Mouse (Mus musculus): ENCODE results near the gene Gm10762. TPM values are rescaled to one million over a fixed set of nuclear protein-coding genes. Genes with fewer than 3 reads are reported as not detected.

Gm10762 gene
- total RNA-seq, 2 experiments from 2014 or later: 4.5 to 5.6 TPM

GRCm38 (mm10) chr2:128924799-128925198 lies 42.7 kb downstream of the Gm10762 start:
- DNase-seq (ENCODE audit: low spot score in 2 of 2): no peak
- intact Hi-C loops (cut with DNase I): no loop called here

Small RNA genes lying within 50 kb of the gene (microRNA-seq; reads per million reads assigned to microRNA genes)
- gene Gm22859: not detected

Other genes starting within 250 kb of the Gm10762 start
- gene Tmem87b, start 149.6 kb downstream of the Gm10762 start, total RNA-seq (2021): 10 to 100 TPM; 31.9 to 34.9 TPM
- gene Fbln7, start 104.7 kb downstream of the Gm10762 start, total RNA-seq (2021): 1 to 10 TPM; 2.3 to 2.6 TPM
- 1 to 10 TPM; 6.6 to 7.3 TPM for gene Zc3h8, start 23.6 kb downstream of the Gm10762 start, total RNA-seq (2021)
- 10 to 100 TPM; 15.2 to 17.4 TPM for gene Zc3h6, start 323 bp downstream of the Gm10762 start, total RNA-seq (2021)
- under 1 TPM; 0.11 to 0.39 TPM for gene Vinac1, start 80.4 kb upstream of the Gm10762 start, total RNA-seq (2021)
- 10 to 100 TPM; 65.0 to 73.7 TPM for gene Ttl, start 98.2 kb upstream of the Gm10762 start, total RNA-seq (2021)
- 10 to 100 TPM; 19.8 to 25.9 TPM for gene Polr1b, start 133.3 kb upstream of the Gm10762 start, total RNA-seq (2021)
- 10 to 100 TPM in 1 of 2 experiments, 1 to 10 TPM in 1; 9.6 to 10.9 TPM for gene Chchd5, start 162.0 kb upstream of the Gm10762 start, total RNA-seq (2021)
- 100 to 1,000 TPM; 140 to 151 TPM for gene Slc20a1, start 231.0 kb upstream of the Gm10762 start, total RNA-seq (2021)

Measured in left cerebral cortex, postnatal 36 days (tissue).